Mouse (Mus musculus) erythroblast, embryonic 14.5 days (primary cell): ENCODE results near the gene Slc35c2. TPM values are rescaled to one million over a fixed set of nuclear protein-coding genes. Genes with fewer than 3 reads are reported as not detected.

ENCODE experiments used
- H3K27me3 ChIP-seq: 2 replicates; pipeline ENCODE4 v1.6.1; 2012; ENCODE audit warnings: inconsistent platforms; ENCODE audit not compliant: control insufficient read depth
- H3K36me3 ChIP-seq: 2 replicates; pipeline ENCODE4 v1.6.1; 2012; ENCODE audit warnings: mild to moderate bottlenecking, inconsistent platforms; ENCODE audit not compliant: control insufficient read depth
- H3K4me1 ChIP-seq: 2 replicates; pipeline ENCODE4 v1.6.1; 2012; ENCODE audit warnings: inconsistent platforms; ENCODE audit not compliant: control insufficient read depth
- H3K4me3 ChIP-seq: replicated peaks from 2 replicates; pipeline ENCODE3; 2012; ENCODE audit warnings: moderate library complexity, mild to moderate bottlenecking, inconsistent platforms
- H3K9me3 ChIP-seq: 2 replicates; pipeline ENCODE4 v1.6.1; 2012; ENCODE audit warnings: low read length, inconsistent platforms, mixed read lengths; ENCODE audit not compliant: control insufficient read depth
- GATA1 ChIP-seq: IDR thresholded peaks from 2 replicates; pipeline ENCODE4 v1.6.1; 2012; ENCODE audit warnings: low read length, inconsistent platforms, mixed read lengths
- TAL1 ChIP-seq: IDR thresholded peaks from 3 replicates; pipeline ENCODE4 v1.6.1; 2012; ENCODE audit warnings: low read length, inconsistent platforms, mixed read lengths
- polyA plus RNA-seq: library from polyadenylated mRNA; stranded (reverse); fragments of >175 nt; gene quantifications from 2 replicates; pipeline ENCODE4 v1.2.3, GENCODE M21; 2012

Gene Slc35c2
- polyA plus RNA-seq, 1 experiment: 2.5 TPM

DNA sequence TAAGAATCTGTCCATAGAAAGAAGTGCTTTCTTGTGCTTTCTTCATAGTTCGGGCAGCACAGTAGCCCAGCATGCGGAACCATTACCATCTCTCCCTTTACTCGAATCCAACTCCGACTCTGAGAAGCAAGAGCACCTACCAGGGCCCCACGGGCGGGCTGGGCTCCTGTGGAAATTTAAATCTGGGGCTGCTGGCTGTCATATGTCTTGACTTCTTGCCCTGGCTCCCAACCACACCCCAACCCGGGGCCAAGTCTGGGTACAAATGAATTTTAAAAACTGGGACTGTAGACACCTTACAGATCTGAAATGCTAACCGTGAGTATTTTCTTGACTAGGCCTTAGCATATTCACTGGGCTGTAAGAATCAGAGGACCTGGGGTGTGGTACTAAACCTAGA, 34.4 kb downstream of the Slc35c2 start:
- Histone ChIP-seq H3K4me3 (no peak overlapping the region), H3K36me3 (no peaks in the 10 kb centered on the region), H3K9me3 (no peaks in the 10 kb centered on the region), H3K4me1 (no peaks in the 10 kb centered on the region), H3K27me3 (peaks cover 25% of the 10 kb centered on the region; the same call in 1 of the 2 replicates)
- TF ChIP-seq GATA1 (no peak), TAL1 (no peak)

DNA sequence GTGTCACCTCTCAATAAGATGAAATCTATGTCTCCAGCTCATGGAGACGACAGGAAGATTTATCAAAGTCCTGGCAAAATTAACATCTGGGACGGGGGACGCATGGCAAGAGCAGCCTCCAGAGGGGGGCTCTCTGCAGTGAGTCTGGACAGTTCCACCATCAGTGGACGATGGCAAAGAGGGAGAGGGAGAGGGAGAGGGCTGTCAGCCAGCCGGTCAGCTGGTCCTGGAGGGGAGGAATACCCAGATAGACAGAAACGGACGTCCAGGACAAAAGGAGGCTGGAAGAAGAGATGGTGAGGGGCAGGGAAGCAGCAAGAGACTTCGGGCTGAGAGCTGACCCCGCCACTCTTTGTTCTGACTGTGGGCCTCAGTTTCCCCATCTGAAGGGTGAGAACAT, 34.9 kb downstream of the Slc35c2 start:
- TF ChIP-seq TAL1 (no peak), GATA1 (no peak)
- H3K9me3 ChIP-seq: no peaks in the 10 kb centered on the region
- H3K27me3 ChIP-seq: peaks cover 25% of the 10 kb centered on the region; the same call in 1 of the 2 replicates
- H3K36me3 ChIP-seq: no peaks in the 10 kb centered on the region
- H3K4me1 ChIP-seq: no peaks in the 10 kb centered on the region
- no peak overlapping the region for H3K4me3 ChIP-seq

DNA sequence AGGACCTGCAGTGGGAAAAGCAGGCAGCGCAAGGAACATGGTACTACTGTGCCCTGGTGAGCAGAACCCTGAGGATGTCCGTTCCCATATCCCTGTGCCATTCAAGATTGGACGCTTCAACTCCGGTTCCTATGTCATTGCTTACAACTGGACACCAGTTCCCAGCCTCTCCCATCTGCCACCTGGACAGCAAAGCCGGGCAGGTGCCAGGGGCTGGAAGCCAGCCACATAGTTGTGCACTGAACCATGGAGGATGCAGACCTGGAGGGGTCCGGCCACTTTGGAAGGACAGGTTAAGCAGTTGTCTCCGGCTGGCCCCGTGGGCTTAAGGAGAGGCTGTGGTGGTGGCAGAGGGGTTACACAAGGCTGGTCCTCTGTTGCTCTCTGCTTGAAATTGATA, 35.3 kb downstream of the Slc35c2 start:
- Histone ChIP-seq H3K27me3 (peaks cover 27% of the 10 kb centered on the region), H3K4me1 (no peaks in the 10 kb centered on the region), H3K4me3 (no peak overlapping the region), H3K9me3 (no peaks in the 10 kb centered on the region), H3K36me3 (no peaks in the 10 kb centered on the region)
- TF ChIP-seq TAL1 (no peak), GATA1 (no peak)

DNA sequence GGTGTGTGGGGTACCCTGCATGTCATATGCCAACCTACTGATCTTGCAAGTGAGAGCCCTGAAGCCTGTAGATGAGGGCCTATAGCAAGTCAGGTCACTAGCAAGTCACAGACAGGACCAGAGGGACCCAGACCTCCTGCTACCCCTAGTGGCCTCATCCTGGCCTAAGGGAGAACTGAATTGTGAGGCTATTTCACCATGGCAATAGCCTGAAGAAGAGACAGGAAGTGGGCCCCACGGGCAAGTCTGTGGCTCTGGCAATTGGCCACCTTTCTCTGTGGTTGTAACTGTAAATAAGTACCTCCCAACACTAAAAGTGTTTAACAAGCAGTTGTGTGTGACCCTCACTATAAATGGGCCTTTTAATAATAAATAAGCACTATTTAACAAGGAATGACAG, 36.8 kb downstream of the Slc35c2 start:
- Histone ChIP-seq H3K27me3 (peaks cover 33% of the 10 kb centered on the region), H3K4me1 (no peaks in the 10 kb centered on the region), H3K9me3 (no peaks in the 10 kb centered on the region), H3K4me3 (no peak overlapping the region), H3K36me3 (no peaks in the 10 kb centered on the region)
- TF ChIP-seq GATA1: no peak
- TF ChIP-seq TAL1: no peak

DNA sequence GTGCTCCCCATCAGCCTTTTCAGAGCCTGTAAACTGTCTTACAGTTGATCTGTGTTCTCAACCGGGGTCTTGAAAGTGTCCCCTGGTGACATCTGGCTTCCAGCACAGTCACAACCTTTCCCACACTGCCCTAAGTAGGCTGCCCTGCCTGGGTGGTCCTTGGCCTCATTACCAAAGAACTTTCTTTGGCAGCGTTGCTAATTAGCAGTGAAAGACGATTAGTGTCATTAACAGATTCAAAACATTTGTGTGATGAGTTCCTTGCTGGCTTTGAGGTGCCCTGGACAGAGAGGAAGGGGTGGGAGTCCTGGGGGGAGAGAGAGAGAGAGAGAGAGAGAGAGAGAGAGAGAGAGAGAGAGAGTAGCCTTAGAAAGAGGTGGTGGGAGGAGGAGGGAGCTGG, 38.7 kb downstream of the Slc35c2 start:
- H3K4me3 ChIP-seq: no peak overlapping the region
- H3K9me3 ChIP-seq: no peaks in the 10 kb centered on the region
- no peaks in the 10 kb centered on the region for H3K36me3 ChIP-seq
- TF ChIP-seq TAL1: no peak
- no peaks in the 10 kb centered on the region for H3K4me1 ChIP-seq
- peaks cover 38% of the 10 kb centered on the region for H3K27me3 ChIP-seq

DNA sequence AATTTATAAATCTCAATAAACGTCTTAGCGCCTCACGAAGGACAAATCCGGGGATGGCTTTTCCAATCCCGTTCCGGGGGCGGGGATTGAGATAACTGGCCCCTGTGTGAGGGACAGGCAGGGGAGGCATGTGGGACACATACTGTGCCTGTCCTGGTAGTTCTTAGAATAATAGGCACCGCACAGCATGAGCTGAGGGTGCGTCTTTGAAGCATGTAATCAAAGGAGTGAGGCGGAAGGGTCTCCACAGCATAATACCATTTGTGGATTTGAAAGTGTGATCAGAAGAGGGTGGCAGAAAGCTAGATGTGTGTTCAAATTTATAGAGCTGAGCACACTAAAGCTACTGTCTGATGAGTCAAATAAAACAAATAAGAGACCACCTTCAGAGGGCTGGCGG, 41.3 kb downstream of the Slc35c2 start:
- Histone ChIP-seq H3K9me3 (no peaks in the 10 kb centered on the region), H3K36me3 (no peaks in the 10 kb centered on the region), H3K27me3 (peaks cover 52% of the 10 kb centered on the region), H3K4me1 (no peaks in the 10 kb centered on the region), H3K4me3 (no peak overlapping the region)
- TF ChIP-seq TAL1: no peak
- no peak for TF ChIP-seq GATA1

DNA sequence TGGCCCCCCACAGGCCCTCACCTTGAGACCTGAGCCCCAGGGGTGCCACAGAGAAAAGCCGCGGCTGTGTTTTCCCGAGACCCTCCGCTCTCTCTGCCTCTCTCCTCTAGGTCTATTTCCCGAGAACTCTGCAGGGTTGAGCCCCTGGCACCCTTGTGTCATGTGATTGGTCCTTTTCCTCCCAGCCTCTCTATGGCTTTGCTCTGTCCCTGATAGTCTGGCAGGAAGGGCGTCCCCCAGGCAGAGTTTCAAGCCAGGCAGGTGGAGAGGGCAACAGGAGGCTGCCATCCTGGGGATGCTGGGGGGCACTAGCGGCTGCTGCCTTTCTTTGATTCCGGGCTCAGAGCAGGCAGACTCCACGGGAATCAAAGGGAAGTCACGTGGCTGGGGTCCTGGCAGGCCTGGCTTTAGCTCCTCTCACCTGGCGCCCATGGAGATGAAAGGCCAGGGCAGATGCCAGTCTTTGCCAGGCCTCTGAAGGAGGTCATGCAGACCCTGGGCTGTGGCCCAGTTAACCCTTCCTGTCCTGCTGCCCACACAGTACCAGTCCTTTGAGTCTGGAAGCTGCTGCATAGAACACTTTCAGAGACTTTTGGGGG, 44.4 kb downstream of the Slc35c2 start:
- Histone ChIP-seq H3K9me3 (no peaks in the 10 kb centered on the region), H3K4me1 (no peaks in the 10 kb centered on the region), H3K27me3 (peaks cover 83% of the 10 kb centered on the region), H3K36me3 (no peaks in the 10 kb centered on the region), H3K4me3 (no peak overlapping the region)
- TF ChIP-seq TAL1: no peak
- TF ChIP-seq GATA1: no peak

DNA sequence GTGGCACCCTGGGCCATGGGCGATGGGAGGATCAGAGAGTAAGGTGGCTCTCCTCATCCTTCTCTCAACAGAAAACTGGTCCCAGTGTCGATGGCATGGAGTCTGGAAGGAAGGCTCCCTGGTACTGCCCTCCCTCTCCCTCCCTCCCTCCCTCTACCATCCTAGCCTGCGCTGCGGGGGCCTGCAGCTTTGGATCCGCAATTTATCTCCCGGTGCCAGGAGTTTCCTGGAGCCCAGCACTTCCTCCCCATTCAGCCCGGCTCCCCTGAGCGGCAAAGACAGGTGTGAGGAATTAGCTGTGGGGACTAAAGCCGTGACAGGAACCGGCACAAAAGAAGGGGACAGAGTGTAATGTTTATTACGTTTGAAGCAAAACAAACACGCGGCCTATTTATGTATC, 45.1 kb downstream of the Slc35c2 start:
- Histone ChIP-seq H3K9me3 (no peaks in the 10 kb centered on the region), H3K36me3 (no peaks in the 10 kb centered on the region), H3K4me1 (no peaks in the 10 kb centered on the region), H3K4me3 (no peak overlapping the region), H3K27me3 (peaks cover 89% of the 10 kb centered on the region)
- TF ChIP-seq GATA1: no peak
- TF ChIP-seq TAL1: no peak

DNA sequence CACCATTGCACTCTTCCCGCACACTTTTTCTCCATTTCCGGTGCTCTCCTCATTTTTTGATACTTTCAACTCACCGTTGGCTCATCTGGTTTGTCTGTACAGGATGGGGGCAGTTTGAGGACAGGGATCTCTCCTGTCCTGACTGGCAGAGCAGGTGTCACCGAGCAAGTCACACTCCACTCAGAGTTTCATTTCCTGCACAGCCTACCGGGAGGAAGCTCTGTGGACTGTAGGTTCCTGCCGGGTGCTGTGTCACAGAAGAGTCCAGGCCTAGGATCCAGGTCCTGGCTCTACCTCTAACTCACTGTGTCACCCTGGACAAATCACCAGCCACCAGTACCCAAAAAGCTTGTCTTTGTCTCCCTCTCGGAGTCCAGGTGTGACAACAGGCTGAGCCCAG, 45.9 kb downstream of the Slc35c2 start:
- Histone ChIP-seq H3K27me3 (peaks cover 87% of the 10 kb centered on the region), H3K4me1 (no peaks in the 10 kb centered on the region)
- TF ChIP-seq GATA1: no peak
- TF ChIP-seq TAL1: no peak

DNA sequence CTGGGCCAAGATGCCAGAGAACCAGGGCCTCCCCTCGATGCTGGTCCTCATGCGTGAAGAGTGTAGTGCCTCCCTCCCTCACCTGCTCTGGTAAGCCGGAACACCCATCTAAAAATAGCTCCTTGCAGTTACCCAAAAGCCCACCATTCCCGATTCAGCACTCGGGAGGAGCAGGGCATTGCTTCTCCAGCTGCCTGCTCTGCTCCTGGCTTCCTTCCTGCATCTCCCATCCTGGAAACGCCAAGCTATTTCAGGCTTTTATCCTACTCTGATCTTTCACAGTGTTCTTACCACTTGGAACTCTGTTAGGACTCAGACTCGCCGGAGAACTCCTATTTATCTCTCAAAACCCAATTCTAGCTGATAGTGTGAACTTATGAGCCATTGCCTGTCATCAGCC, 47.3 kb downstream of the Slc35c2 start:
- Histone ChIP-seq H3K36me3 (no peaks in the 10 kb centered on the region), H3K27me3 (peaks cover 92% of the 10 kb centered on the region), H3K9me3 (no peaks in the 10 kb centered on the region), H3K4me1 (no peaks in the 10 kb centered on the region), H3K4me3 (no peak overlapping the region)
- TF ChIP-seq GATA1 (no peak), TAL1 (no peak)

More for the DNA sequence above, 45.9 kb downstream of the Slc35c2 start:
- Histone ChIP-seq H3K4me3 (no peak overlapping the region), H3K36me3 (no peaks in the 10 kb centered on the region), H3K9me3 (no peaks in the 10 kb centered on the region)
